Mouse (Mus musculus): ENCODE measurements around the gene Usp34. TPM values are rescaled to one million over a fixed set of nuclear protein-coding genes. Genes with fewer than 3 reads are reported as not detected.
"Not testable (repeated sequence)": the region's sequence is repeated elsewhere in the genome, so short reads cannot be mapped to it uniquely, and the experiment has no call there.

Usp34 gene
- polyA plus RNA-seq, 1 experiment, result 5.6 TPM

DNA sequence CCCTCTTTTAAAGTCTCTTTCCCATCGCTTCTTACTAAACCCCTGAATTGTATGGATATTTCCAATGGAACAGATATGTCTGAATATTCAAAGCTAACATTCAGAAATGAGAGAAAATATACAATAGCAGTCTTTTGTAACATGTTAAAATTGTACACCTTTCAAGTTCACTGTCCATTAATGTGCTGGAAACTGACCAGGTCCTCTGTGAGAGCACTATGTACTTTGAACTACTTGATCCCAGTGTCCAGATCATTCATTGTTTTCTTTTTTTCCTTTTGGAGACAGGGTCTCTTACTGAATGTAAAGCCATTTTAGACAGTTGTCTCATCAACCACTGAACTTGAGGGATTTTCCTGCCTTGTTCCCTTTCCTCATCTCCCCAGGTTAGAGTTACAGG is 3.6 kb upstream of the Usp34 start:
- H3K36me3 ChIP-seq (ENCODE audit: control insufficient read depth, insufficient read depth, low read length), result 0 out of 2 replicates have a peak, but pooled peaks cover 1% of the 10 kb centered on the region
- no peaks in the 10 kb centered on the region for H3K27me3 ChIP-seq (ENCODE audit: control insufficient read depth, insufficient read depth, low read length)
- H3K4me3 ChIP-seq (ENCODE audit: extremely low read depth, insufficient read depth, insufficient read length), result no peak overlapping the region
- 96% methylated on average over 1 of the region's 1 CpGs for WGBS
- no peak for DNase-seq (ENCODE audit: low read depth in 1 of 2, low spot score in 2 of 2)
- TF ChIP-seq POLR2A (IDR thresholded peaks at IDR 0.05; ENCODE audit: low read depth, low read length) (no peak), CTCF (IDR thresholded peaks at IDR 0.05; ENCODE audit: extremely low read depth, insufficient read depth, insufficient read length, insufficient replicate concordance) (no peak)
- H3K4me1 ChIP-seq (ENCODE audit: control insufficient read depth, insufficient read depth, insufficient read length), result no peaks in the 10 kb centered on the region
- H3K27ac ChIP-seq (ENCODE audit: insufficient read depth, low read length), result no peak overlapping the region

DNA sequence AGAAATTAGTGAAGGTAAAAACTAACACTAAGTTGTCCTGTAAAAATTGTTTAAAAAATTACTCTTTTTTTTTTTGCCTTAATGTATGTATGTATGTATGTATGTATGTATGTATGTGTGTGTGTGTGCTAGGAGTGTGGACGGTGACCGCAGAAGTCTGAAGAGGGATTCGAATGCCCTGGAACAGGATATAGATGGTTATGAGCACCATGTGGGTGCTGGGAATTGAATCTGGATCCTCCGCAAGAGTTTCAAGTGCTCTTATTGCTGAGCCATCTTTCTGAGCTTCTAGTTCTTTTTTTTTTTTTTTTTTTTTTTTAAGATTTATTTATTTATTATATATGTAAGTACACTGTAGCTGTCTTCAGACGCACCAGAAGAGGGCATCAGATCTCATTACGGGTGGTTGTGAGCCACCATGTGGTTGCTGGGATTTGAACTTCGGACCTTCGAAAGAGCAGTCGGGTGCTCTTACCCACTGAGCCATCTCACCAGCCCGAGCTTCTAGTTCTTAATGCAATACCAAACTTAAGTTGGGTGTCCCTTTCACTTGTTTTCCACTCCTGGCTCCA is 1.5 kb upstream of the Usp34 start:
- DNase-seq (ENCODE audit: low read depth in 1 of 2, low spot score in 2 of 2); H3K27me3 ChIP-seq (ENCODE audit: control insufficient read depth, insufficient read depth, low read length); H3K36me3 ChIP-seq (ENCODE audit: control insufficient read depth, insufficient read depth, low read length); H3K4me1 ChIP-seq (ENCODE audit: control insufficient read depth, insufficient read depth, insufficient read length): not testable (repeated sequence)
- Histone ChIP-seq H3K27ac (ENCODE audit: insufficient read depth, low read length) (peak overlapping the region; percentile 97; the same call in 1 of the 2 replicates), H3K4me3 (ENCODE audit: extremely low read depth, insufficient read depth, insufficient read length) (peak overlapping the region; percentile 92; the same call in 1 of the 2 replicates)
- WGBS, result 37% methylated on average over 10 of the region's 10 CpGs

DNA sequence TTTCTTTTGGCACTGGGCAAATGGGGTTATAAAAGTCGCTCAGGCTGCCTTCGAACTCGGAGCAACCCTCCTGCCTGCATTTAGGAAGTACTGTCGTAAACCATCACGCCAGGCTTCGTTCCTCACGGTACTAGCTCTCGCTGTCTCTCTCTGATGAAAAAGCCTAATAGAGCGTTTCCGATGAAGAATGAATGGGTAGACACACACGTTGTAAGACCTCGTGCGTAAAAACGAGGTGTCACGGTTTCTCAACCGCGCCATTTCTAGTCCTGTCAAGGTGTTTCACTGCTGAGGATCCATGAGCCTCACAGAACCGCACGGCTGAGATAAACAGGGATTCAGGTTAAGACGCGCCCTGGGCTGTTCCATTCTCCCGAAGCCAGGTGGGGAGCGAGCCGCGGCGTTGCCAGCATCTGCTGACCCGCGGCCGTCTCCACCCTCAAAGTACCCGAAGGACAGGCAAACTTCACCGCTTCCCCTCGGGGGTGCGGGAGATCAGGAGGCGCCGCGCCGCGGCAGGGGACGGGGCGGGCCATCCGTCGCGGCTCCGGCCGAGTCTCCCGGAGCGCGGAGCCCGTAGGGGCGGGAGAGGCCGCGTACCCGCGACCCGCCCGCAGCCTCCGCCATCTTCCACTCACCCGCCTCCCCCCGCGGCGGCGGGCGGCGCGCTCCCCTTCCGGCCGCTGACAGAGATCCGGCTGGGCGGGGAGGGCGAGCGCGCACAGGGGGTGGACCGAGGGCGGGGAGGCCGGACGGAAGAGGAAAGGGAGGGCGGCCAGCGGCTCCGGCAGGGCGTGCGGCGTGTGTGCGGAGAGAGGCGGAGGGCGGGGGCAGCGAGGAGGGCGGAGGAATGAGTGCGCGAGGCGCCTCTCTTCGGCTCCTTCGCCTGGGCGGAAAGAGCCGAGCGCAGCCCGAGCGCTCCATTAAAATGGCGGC is 754 bp upstream of the Usp34 start:
- H3K4me1 ChIP-seq (ENCODE audit: control insufficient read depth, insufficient read depth, insufficient read length), result no peaks in the 10 kb centered on the region
- H3K36me3 ChIP-seq (ENCODE audit: control insufficient read depth, insufficient read depth, low read length), result no peaks in the 10 kb centered on the region
- TF ChIP-seq CTCF (IDR thresholded peaks at IDR 0.05; ENCODE audit: extremely low read depth, insufficient read depth, insufficient read length, insufficient replicate concordance), result no peak
- TF ChIP-seq POLR2A (IDR thresholded peaks at IDR 0.05; ENCODE audit: low read depth, low read length), result peak; percentile 72
- H3K27me3 ChIP-seq (ENCODE audit: control insufficient read depth, insufficient read depth, low read length), result no peaks in the 10 kb centered on the region
- peak overlapping the region; percentile 92 for H3K4me3 ChIP-seq (ENCODE audit: extremely low read depth, insufficient read depth, insufficient read length)
- DNase-seq (ENCODE audit: low read depth in 1 of 2, low spot score in 2 of 2), result peak; percentile 94 to 98
- WGBS, result under 1% methylated on average over 85 of the region's 98 CpGs
- peak overlapping the region; percentile 97 for H3K27ac ChIP-seq (ENCODE audit: insufficient read depth, low read length)

DNA sequence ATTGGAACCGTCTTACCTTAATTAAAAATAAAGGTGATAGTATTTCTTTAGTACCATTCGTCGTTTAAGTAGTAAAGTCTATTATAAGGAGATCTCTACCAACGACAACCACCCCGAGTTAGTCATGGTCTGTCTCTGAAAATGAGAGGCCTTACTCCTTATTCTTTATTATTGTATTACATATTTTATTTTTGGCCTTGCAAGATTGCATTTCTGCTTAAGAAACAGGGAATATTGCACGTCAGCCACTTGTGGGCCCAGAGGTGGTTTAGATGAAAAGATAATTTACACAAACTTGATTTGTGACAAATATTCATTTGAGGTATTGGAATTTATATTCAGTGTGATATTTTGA is 848 bp downstream of the Usp34 start:
- no peak for DNase-seq (ENCODE audit: low read depth in 1 of 2, low spot score in 2 of 2)
- H3K4me3 ChIP-seq (ENCODE audit: extremely low read depth, insufficient read depth, insufficient read length), result peak overlapping the region; percentile 63
- H3K36me3 ChIP-seq (ENCODE audit: control insufficient read depth, insufficient read depth, low read length), result no peaks in the 10 kb centered on the region
- H3K27ac ChIP-seq (ENCODE audit: insufficient read depth, low read length), result no peak overlapping the region
- no peaks in the 10 kb centered on the region for H3K27me3 ChIP-seq (ENCODE audit: control insufficient read depth, insufficient read depth, low read length)
- WGBS, result 3% methylated on average over 6 of the region's 6 CpGs
- H3K4me1 ChIP-seq (ENCODE audit: control insufficient read depth, insufficient read depth, insufficient read length), result no peaks in the 10 kb centered on the region
- no peak for TF ChIP-seq CTCF (IDR thresholded peaks at IDR 0.05; ENCODE audit: extremely low read depth, insufficient read depth, insufficient read length, insufficient replicate concordance)
- TF ChIP-seq POLR2A (IDR thresholded peaks at IDR 0.05; ENCODE audit: low read depth, low read length), result no peak

DNA sequence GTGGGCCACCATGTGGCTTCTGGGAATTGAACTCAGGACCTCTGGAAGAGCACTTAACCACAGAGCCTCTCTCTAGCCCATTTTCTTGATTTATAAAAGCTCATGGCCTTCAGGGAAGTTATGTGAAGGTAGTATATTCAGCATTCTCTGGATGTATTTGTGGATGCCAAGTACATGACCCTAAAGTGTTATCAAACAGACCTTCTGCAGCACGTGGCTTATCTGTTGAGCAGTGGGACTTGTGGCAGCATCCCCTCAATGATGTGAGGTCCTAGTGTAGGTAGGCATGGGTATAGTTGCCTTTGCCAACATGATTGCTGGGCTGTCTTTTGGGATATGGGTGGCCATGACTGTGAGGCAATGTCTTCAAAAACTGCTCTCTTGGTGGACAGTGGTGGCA is 6.8 kb downstream of the Usp34 start:
- no peak overlapping the region for H3K27ac ChIP-seq (ENCODE audit: insufficient read depth, low read length)
- 88% methylated on average over 1 of the region's 1 CpGs for WGBS

DNA sequence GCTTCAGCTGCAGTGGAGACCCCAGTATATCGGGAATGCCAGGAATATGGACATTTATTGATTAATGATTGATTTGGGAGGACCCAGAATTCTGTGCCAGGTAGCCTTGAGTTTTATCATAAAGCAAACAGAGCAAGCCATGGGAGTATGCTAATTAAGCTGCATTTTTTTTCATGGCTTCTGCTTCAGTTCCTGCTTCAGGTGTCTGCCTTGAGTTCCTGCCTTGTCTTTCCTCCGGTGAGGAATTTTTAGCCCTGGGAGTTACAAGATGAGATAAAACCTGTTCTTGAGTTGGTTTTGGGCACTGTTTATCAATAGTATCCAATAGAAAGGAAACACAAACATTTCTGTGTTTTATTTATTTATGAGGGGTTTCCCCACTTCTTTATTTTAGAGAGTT is 22.7 kb downstream of the Usp34 start:
- 94% methylated on average over 2 of the region's 2 CpGs for WGBS
- H3K27me3 ChIP-seq (ENCODE audit: control insufficient read depth, insufficient read depth, low read length), result no peaks in the 10 kb centered on the region; the same call in 1 of the 2 replicates
- no peaks in the 10 kb centered on the region for H3K4me1 ChIP-seq (ENCODE audit: control insufficient read depth, insufficient read depth, insufficient read length)
- DNase-seq (ENCODE audit: low read depth in 1 of 2, low spot score in 2 of 2), result no peak
- no peak overlapping the region for H3K27ac ChIP-seq (ENCODE audit: insufficient read depth, low read length)
- H3K4me3 ChIP-seq (ENCODE audit: extremely low read depth, insufficient read depth, insufficient read length), result no peak overlapping the region
- TF ChIP-seq CTCF (IDR thresholded peaks at IDR 0.05; ENCODE audit: extremely low read depth, insufficient read depth, insufficient read length, insufficient replicate concordance), result no peak
- no peak for TF ChIP-seq POLR2A (IDR thresholded peaks at IDR 0.05; ENCODE audit: low read depth, low read length)
- H3K36me3 ChIP-seq (ENCODE audit: control insufficient read depth, insufficient read depth, low read length), result no peaks in the 10 kb centered on the region; the same call in 1 of the 2 replicates

More for the DNA sequence above, 6.8 kb downstream of the Usp34 start:
- TF ChIP-seq CTCF (IDR thresholded peaks at IDR 0.05; ENCODE audit: extremely low read depth, insufficient read depth, insufficient read length, insufficient replicate concordance), result no peak
- no peak for TF ChIP-seq POLR2A (IDR thresholded peaks at IDR 0.05; ENCODE audit: low read depth, low read length)
- Histone ChIP-seq H3K4me3 (ENCODE audit: extremely low read depth, insufficient read depth, insufficient read length) (no peak overlapping the region), H3K4me1 (ENCODE audit: control insufficient read depth, insufficient read depth, insufficient read length) (no peaks in the 10 kb centered on the region; the same call in 1 of the 2 replicates), H3K36me3 (ENCODE audit: control insufficient read depth, insufficient read depth, low read length) (no peaks in the 10 kb centered on the region), H3K27me3 (ENCODE audit: control insufficient read depth, insufficient read depth, low read length) (no peaks in the 10 kb centered on the region)
- no peak for DNase-seq (ENCODE audit: low read depth in 1 of 2, low spot score in 2 of 2)

DNA sequence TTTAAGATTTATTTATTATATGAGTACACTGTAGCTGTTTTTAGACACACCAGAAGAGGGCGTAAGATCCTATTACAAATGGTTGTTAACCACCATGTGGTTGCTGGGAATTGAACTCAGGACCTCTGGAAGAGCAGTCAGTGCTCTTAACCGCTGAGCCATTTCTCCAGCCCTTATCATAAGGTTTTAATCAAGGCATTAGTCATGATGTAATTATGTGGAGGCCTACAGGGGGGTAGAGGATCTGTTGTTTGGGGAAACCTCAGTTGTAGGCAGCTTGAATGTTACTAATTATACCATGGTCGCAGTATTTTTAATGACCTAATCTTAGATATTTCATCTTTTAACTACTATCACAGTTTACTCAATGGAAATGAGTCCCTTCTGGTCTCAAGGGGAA is 25.4 kb downstream of the Usp34 start:
- Histone ChIP-seq H3K27me3 (ENCODE audit: control insufficient read depth, insufficient read depth, low read length) (no peaks in the 10 kb centered on the region; the same call in 1 of the 2 replicates), H3K4me3 (ENCODE audit: extremely low read depth, insufficient read depth, insufficient read length) (no peak overlapping the region), H3K36me3 (ENCODE audit: control insufficient read depth, insufficient read depth, low read length) (peaks cover 3% of the 10 kb centered on the region; the same call in 1 of the 2 replicates), H3K4me1 (ENCODE audit: control insufficient read depth, insufficient read depth, insufficient read length) (no peaks in the 10 kb centered on the region), H3K27ac (ENCODE audit: insufficient read depth, low read length) (no peak overlapping the region)
- no peak for DNase-seq (ENCODE audit: low read depth in 1 of 2, low spot score in 2 of 2)
- no peak for TF ChIP-seq CTCF (IDR thresholded peaks at IDR 0.05; ENCODE audit: extremely low read depth, insufficient read depth, insufficient read length, insufficient replicate concordance)
- TF ChIP-seq POLR2A (IDR thresholded peaks at IDR 0.05; ENCODE audit: low read depth, low read length), result no peak
- 89% methylated on average over 3 of the region's 3 CpGs for WGBS
